Mouse (Mus musculus) hindbrain, postnatal 0 days (tissue): ENCODE measurements at regions not wholly inside any gene's neighbourhood (a gene's known extent, or its start where the extent isn't known, plus 50 kb on each side); places are given as distances from the start of the nearest gene placed in this dataset.

Source experiments
- ATAC-seq: fragments of 200-750 bp; cut with Nextera tagmentation; 2 replicates; pipeline ENCODE4 v1.8.0; 2017; ENCODE audit warnings: mild to moderate bottlenecking, moderate TSS enrichment, moderate library complexity
- DNase-seq: peaks from one replicate; pipeline ENCODE4 v3.0.0-alpha.2; 2015; ENCODE audit warnings: low spot score
- H3K27ac ChIP-seq: fragments of 300-500 bp; sonication (generic); 2 replicates; pipeline ENCODE4 v1.5.1; 2014; ENCODE audit warnings: mild to moderate bottlenecking
- H3K27me3 ChIP-seq: fragments of 300-500 bp; sonication (generic); 2 replicates; pipeline ENCODE4 v1.6.1; 2014; ENCODE audit warnings: low read length, mixed read lengths; ENCODE audit not compliant: insufficient read depth
- H3K36me3 ChIP-seq: fragments of 300-500 bp; sonication (generic); 2 replicates; pipeline ENCODE4 v1.6.1; 2014; ENCODE audit warnings: low read length, mixed read lengths; ENCODE audit not compliant: insufficient read depth
- H3K4me1 ChIP-seq: fragments of 300-500 bp; sonication (generic); 2 replicates; pipeline ENCODE4 v1.6.1; 2014; ENCODE audit warnings: antibody characterized with exemption, low read length, mixed read lengths; ENCODE audit not compliant: insufficient read depth
- H3K4me2 ChIP-seq: fragments of 300-500 bp; sonication (generic); 2 replicates; pipeline ENCODE4 v1.6.1; 2014; ENCODE audit warnings: low read depth, mild to moderate bottlenecking, low read length, moderate library complexity, mixed read lengths
- H3K4me3 ChIP-seq: fragments of 300-500 bp; sonication (generic); 2 replicates; pipeline ENCODE4 v1.5.1; 2014; ENCODE audit warnings: low read length
- H3K9ac ChIP-seq: fragments of 300-500 bp; sonication (generic); replicated peaks from 2 replicates; pipeline ENCODE4 v1.6.1; 2014; ENCODE audit warnings: mild to moderate bottlenecking, low read length, moderate library complexity, mixed read lengths
- H3K9me3 ChIP-seq: fragments of 300-500 bp; sonication (generic); 2 replicates; pipeline ENCODE4 v1.6.1; 2016; ENCODE audit warnings: low read length, mixed read lengths
- CTCF ChIP-seq: IDR thresholded peaks from 2 replicates; pipeline ENCODE4 v1.5.1; 2016; ENCODE audit warnings: antibody characterized with exemption, control low read depth, low read depth
- WGBS: fragments of 180-500 bp; shearing (Covaris S2); extraction: QIAGEN DNeasy Blood & Tissue Kit; methylation state at CpG from one replicate; pipeline ENCODE4 v1.1.7; 2014; 5-methylcytosine and 5-hydroxymethylcytosine counted together

- Histone ChIP-seq H3K4me2 (no peak overlapping the region), H3K4me3 (no peak overlapping the region), H3K4me1 (no peaks in the 10 kb centered on the region), H3K9me3 (no peaks in the 10 kb centered on the region), H3K9ac (no peak overlapping the region), H3K27ac (no peak overlapping the region), H3K27me3 (no peaks in the 10 kb centered on the region), H3K36me3 (no peaks in the 10 kb centered on the region)
- no peak for DNase-seq
- no peak for TF ChIP-seq CTCF
- no peak for ATAC-seq
- 48% methylated on average over 1 of the region's 1 CpGs for WGBS
Measured at GRCm38 (mm10) chr8:109087781-109088180, 406.0 kb upstream of the Pmfbp1 start.

- ATAC-seq (no peak), DNase-seq (no peak)
- Histone ChIP-seq H3K4me2 (no peak overlapping the region), H3K4me1 (no peaks in the 10 kb centered on the region), H3K27me3 (no peaks in the 10 kb centered on the region), H3K9ac (no peak overlapping the region), H3K4me3 (no peak overlapping the region), H3K27ac (no peak overlapping the region), H3K9me3 (no peaks in the 10 kb centered on the region), H3K36me3 (no peaks in the 10 kb centered on the region)
- no peak for TF ChIP-seq CTCF
- 91% methylated on average over 15 of the region's 15 CpGs for WGBS
Measured at GRCm38 (mm10) chr8:109099671-109100070, 394.2 kb upstream of the Pmfbp1 start.

- H3K4me1 ChIP-seq, result no peaks in the 10 kb centered on the region
- H3K36me3 ChIP-seq, result no peaks in the 10 kb centered on the region
- 80% methylated on average over 5 of the region's 5 CpGs for WGBS
- no peaks in the 10 kb centered on the region for H3K9me3 ChIP-seq
- no peak overlapping the region for H3K9ac ChIP-seq
- DNase-seq (no peak), ATAC-seq (no peak)
- H3K27ac ChIP-seq, result no peak overlapping the region
- H3K27me3 ChIP-seq, result no peaks in the 10 kb centered on the region
- no peak overlapping the region for H3K4me3 ChIP-seq
- no peak overlapping the region for H3K4me2 ChIP-seq
- TF ChIP-seq CTCF, result no peak
Measured at GRCm38 (mm10) chr8:109101416-109101815, 392.4 kb upstream of the Pmfbp1 start.

- H3K4me3 ChIP-seq, result no peak overlapping the region
- no peak for ATAC-seq
- no peaks in the 10 kb centered on the region for H3K9me3 ChIP-seq
- 66% methylated on average over 6 of the region's 6 CpGs for WGBS
- no peaks in the 10 kb centered on the region for H3K4me1 ChIP-seq
- H3K4me2 ChIP-seq, result no peak overlapping the region
- DNase-seq, result no peak
- H3K36me3 ChIP-seq, result no peaks in the 10 kb centered on the region
- no peak overlapping the region for H3K27ac ChIP-seq
- TF ChIP-seq CTCF, result no peak
- H3K27me3 ChIP-seq, result no peaks in the 10 kb centered on the region
- H3K9ac ChIP-seq, result no peak overlapping the region
Measured at GRCm38 (mm10) chr8:109104798-109105326, 389.0 kb upstream of the Pmfbp1 start.

- no peak for ATAC-seq
- Histone ChIP-seq H3K36me3 (no peaks in the 10 kb centered on the region), H3K4me2 (0 out of 2 replicates have a peak overlapping the region, but pooled peaks have one; percentile 21), H3K27me3 (no peaks in the 10 kb centered on the region), H3K27ac (no peak overlapping the region), H3K9me3 (no peaks in the 10 kb centered on the region), H3K9ac (no peak overlapping the region), H3K4me1 (no peaks in the 10 kb centered on the region), H3K4me3 (no peak overlapping the region)
- DNase-seq, result no peak
- 34% methylated on average over 6 of the region's 6 CpGs for WGBS
- TF ChIP-seq CTCF, result no peak
Measured at GRCm38 (mm10) chr8:109105693-109106092, 388.1 kb upstream of the Pmfbp1 start.

GRCm38 (mm10) chr8:109106971-109107370, 386.9 kb upstream of the Pmfbp1 start:
- 0 out of 2 replicates have a peak overlapping the region, but pooled peaks have one; percentile 13 for H3K4me2 ChIP-seq
- TF ChIP-seq CTCF, result no peak
- WGBS, result 27% methylated on average over 9 of the region's 9 CpGs

GRCm38 (mm10) chr8:109107762-109108161, 386.1 kb upstream of the Pmfbp1 start:
- Histone ChIP-seq H3K9me3 (no peaks in the 10 kb centered on the region), H3K4me3 (no peak overlapping the region), H3K4me1 (no peaks in the 10 kb centered on the region), H3K27me3 (no peaks in the 10 kb centered on the region), H3K36me3 (no peaks in the 10 kb centered on the region), H3K9ac (no peak overlapping the region), H3K27ac (no peak overlapping the region), H3K4me2 (no peak overlapping the region)
- TF ChIP-seq CTCF, result no peak
- WGBS, result 70% methylated on average over 12 of the region's 12 CpGs
- DNase-seq (no peak), ATAC-seq (no peak)

More at GRCm38 (mm10) chr8:109106971-109107370, 386.9 kb upstream of the Pmfbp1 start:
- Histone ChIP-seq H3K9ac (no peak overlapping the region), H3K27me3 (no peaks in the 10 kb centered on the region), H3K4me3 (no peak overlapping the region), H3K4me1 (no peaks in the 10 kb centered on the region), H3K36me3 (no peaks in the 10 kb centered on the region), H3K27ac (no peak overlapping the region), H3K9me3 (no peaks in the 10 kb centered on the region)
- DNase-seq (peak; percentile 15), ATAC-seq (no peak)
